39 mouse cellular contexts compared by ENCODE assay signal in the genomic region with DNA sequence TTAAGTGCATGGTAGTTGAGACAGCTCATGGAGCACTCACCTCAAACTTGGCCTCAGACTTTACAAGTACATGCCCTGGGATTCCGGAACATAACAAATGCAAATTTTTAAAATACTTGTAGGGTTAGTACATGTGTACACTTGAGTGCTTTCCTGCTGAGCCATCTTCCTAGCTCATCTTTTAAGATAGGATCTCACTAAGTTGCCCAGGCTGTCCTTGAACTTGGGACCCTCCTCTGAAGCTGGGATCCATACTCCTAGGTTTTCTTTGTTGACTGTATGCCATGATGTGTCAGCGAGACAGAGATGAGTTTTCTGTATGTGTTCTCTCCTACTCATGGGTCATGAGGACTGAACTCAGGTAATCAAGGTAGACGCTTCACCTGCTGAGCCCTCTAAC. TPM values are rescaled to one million over a fixed set of nuclear protein-coding genes. Genes with fewer than 3 reads are reported as not detected.
"Had no signal": no experiment of that assay in that cellular context is flagged by ENCODE, and none has a peak within 500 bp of the region (broad histone marks: within the 10 kb centered on the region; RNA-seq: fewer than 3 reads in every experiment).

No protein-coding gene starts in this region.

- H3K4me1 ChIP-seq: heart, embryonic 13.5 days; heart, embryonic 15.5 days; hindbrain, embryonic 10.5 days; hindbrain, embryonic 12.5 days; hindbrain, embryonic 13.5 days; hindbrain, embryonic 15.5 days; intestine, embryonic 15.5 days; kidney, embryonic 15.5 days had no signal

- H3K9me3 ChIP-seq: heart, embryonic 15.5 days; hindbrain, embryonic 12.5 days; hindbrain, embryonic 13.5 days; hindbrain, embryonic 15.5 days; intestine, embryonic 15.5 days; kidney, embryonic 15.5 days had no signal

- H3K9ac ChIP-seq: heart, embryonic 13.5 days; heart, embryonic 15.5 days; hindbrain, embryonic 12.5 days; hindbrain, embryonic 13.5 days; hindbrain, embryonic 14.5 days; hindbrain, embryonic 15.5 days; intestine, embryonic 15.5 days; kidney, embryonic 15.5 days had no signal

- H3K36me3 ChIP-seq: heart, embryonic 13.5 days; heart, embryonic 15.5 days; hindbrain, embryonic 10.5 days; hindbrain, embryonic 12.5 days; hindbrain, embryonic 13.5 days; hindbrain, embryonic 15.5 days; intestine, embryonic 15.5 days; kidney, embryonic 15.5 days had no signal

- DNase-seq: heart, postnatal 10 days; heart, postnatal 14 days; heart, postnatal 36 days; heart, postnatal 4 days; kidney, adult 11 months; kidney, adult 2 months; kidney, adult 8-10 months; kidney, adult 9 months; kidney, postnatal 10 days; kidney, postnatal 14 days; kidney, postnatal 25 days; kidney, postnatal 36 days; kidney, postnatal 4 days; layer of hippocampus, adult 9-11 months; layer of hippocampus, postnatal 36 days had no signal

- ATAC-seq: inflammation-experienced regulatory T-cells, adult 6 months; intestine, embryonic 16.5 days; intestine, postnatal 0 days had no signal

- H3K27ac ChIP-seq: heart, embryonic 13.5 days; heart, embryonic 15.5 days; hindbrain, embryonic 10.5 days; hindbrain, embryonic 12.5 days; hindbrain, embryonic 13.5 days; hindbrain, embryonic 14.5 days; hindbrain, embryonic 15.5 days; hindbrain, postnatal 0 days; intestine, embryonic 15.5 days; kidney, embryonic 15.5 days; kidney, postnatal 0 days; layer of hippocampus, adult 2 months; left cerebral cortex, adult 2 months had no signal

- H3K4me2 ChIP-seq: heart, embryonic 13.5 days; heart, embryonic 15.5 days; hindbrain, embryonic 12.5 days; hindbrain, embryonic 13.5 days; hindbrain, embryonic 14.5 days; hindbrain, embryonic 15.5 days; intestine, embryonic 15.5 days; kidney, embryonic 15.5 days had no signal

- H3K4me3 ChIP-seq: heart, embryonic 13.5 days; heart, embryonic 15.5 days; hindbrain, embryonic 10.5 days; hindbrain, embryonic 12.5 days; hindbrain, embryonic 13.5 days; hindbrain, embryonic 15.5 days; intestine, embryonic 15.5 days; kidney, embryonic 15.5 days; layer of hippocampus, adult 2 months; left cerebral cortex, adult 2 months had no signal

RNA-seq across cellular contexts. Expression of gene Nlrp12, which starts 26.7 kb away (rescaled TPM):
- polyA plus RNA-seq: heart, embryonic 13.5 days; heart, embryonic 14.5 days; heart, embryonic 15.5 days; heart, embryonic 16.5 days; hindbrain, embryonic 10.5 days; hindbrain, embryonic 12.5 days; inflammation-experienced regulatory T-cells, adult 6 months; intestine, embryonic 15.5 days; intestine, embryonic 16.5 days; intestine, postnatal 0 days; kidney, embryonic 14.5 days; kidney, embryonic 16.5 days; kidney, postnatal 0 days; large intestine, adult 2 months had no signal

RNA-seq across cellular contexts. Expression of gene AU018091, which starts 53.8 kb away (rescaled TPM):
- polyA plus RNA-seq: heart, embryonic 13.5 days; heart, embryonic 14.5 days; heart, embryonic 15.5 days; heart, embryonic 16.5 days; heart, postnatal 0 days; hindbrain, embryonic 13.5 days; hindbrain, embryonic 14.5 days; hindbrain, embryonic 15.5 days; hindbrain, embryonic 16.5 days; hindbrain, postnatal 0 days; inflammation-experienced regulatory T-cells, adult 6 months; intestine, embryonic 14.5 days; intestine, embryonic 15.5 days; intestine, embryonic 16.5 days; intestine, postnatal 0 days; kidney, adult 2 months; kidney, embryonic 14.5 days; kidney, embryonic 15.5 days; kidney, embryonic 16.5 days; kidney, postnatal 0 days; large intestine, adult 2 months had no signal
